Mouse (Mus musculus): ENCODE results near the gene Trpv2.

The Trpv2 gene

DNA sequence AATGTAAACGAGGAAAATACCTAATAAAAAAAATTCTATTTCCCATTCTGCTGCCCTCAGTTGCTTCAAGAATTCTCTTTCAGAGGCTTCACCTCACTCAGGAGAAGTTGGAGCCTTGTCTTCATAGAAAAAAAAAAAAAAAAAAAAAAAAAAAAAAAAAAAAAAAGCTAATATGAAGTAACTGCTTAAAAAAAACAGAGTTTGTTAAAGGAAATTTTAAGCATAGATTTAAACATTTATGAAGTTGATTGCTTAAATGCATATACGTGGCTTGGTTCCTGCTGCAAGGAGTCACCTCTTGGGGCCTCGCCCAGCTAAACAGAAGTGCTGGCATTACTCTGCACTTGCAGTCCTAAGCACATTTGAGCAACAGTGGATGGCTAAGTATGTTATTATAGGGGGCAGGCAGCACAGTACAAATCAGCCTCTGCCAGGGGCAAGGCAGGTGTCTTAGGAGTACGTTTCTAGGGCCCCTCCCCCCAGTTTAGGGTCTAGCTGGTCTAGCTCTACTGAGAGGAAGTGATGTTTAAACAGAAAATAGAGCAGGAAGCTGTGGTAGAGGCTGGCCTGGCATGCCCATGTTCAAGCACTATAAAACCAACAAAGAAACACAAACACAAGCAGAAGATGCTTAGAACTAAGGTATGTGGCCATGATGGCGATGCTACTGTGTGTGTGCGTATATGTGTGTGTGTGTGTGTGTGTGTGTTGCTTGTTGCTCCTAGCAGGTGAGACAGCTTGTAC lies at the start of gene Trpv2:
TSS of gene Trpv2 (plus strand) at position 528 of the 744 bp plus-strand sequence.
- no peak for DNase-seq

DNA sequence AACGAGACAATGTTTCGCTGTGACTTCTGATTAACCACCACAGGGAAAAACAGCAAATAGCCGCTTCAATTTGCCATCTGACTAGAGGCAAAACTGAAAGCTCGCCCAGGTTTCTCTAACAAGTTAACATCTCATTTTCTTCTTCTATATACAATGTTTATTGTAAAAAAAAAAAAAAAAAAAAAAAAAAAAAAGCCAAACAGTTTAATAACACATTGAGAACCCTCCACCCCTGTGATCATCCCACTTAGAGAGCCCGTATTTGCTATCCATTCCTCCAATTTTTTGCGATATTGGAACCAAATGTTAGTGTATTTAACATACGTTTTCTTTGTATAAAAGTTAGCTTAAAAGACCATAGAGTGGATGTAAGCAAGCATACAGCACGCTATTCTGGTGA lies 37.2 kb upstream of the Trpv2 start:
- DNase-seq = no peak

DNA sequence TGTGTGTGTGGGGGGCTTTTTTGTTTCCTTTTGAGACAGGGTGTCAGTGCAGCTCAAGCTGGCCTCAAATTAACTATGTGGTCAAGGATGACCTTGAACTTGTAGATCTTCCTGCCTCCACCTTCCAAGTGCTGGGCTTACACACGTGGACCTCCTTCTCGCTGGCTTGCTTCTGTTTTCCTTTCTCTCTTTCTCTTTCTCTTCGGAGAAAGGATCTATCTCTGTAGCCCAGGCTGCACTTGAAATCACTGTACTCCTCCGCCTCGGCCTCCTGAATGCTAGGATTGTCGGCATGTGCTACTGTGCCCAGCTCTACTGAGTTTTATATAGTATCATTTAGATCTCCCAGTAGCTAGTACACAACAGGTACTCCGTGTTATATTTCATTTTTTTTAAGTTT lies 36.7 kb upstream of the Trpv2 start:
- no peak for DNase-seq

DNA sequence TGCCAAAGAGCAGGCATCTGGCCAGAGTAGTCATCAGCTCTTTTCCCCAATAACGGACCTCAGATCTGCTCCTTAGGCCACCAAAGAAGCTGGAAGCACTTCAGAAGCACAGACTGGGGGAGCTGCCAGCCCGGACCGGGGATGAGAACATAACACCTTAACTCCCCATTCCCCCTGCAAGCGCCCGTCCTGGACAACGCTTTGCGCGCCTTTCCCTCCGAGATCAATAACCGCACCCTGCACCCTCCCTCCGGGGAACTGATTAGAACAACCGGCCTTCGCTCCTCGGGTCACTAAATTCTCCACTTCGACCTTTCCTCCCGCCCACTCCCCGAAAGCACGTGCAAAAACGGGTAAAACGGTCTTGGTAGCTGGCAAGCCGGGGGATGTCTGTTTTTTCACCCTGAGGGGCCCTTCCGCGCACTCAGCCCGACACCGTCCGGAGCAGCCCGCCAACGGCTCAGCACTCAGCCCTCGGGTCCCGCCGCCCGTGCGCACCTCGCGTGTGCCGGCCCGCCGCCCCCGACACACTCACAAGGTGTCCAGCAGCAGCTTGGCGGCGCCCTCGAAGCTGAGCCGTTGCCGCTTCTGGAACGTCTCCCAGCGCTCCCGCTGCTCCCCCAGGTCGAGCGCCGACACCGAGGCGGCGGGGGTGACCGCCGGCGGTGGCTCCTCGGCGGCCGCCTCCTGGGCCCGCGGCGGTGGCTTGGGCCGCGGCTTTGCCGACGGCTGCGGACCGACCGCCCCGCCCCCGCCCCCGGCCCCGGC lies 35.8 kb upstream of the Trpv2 start:
- peak; percentile 52 for DNase-seq

DNA sequence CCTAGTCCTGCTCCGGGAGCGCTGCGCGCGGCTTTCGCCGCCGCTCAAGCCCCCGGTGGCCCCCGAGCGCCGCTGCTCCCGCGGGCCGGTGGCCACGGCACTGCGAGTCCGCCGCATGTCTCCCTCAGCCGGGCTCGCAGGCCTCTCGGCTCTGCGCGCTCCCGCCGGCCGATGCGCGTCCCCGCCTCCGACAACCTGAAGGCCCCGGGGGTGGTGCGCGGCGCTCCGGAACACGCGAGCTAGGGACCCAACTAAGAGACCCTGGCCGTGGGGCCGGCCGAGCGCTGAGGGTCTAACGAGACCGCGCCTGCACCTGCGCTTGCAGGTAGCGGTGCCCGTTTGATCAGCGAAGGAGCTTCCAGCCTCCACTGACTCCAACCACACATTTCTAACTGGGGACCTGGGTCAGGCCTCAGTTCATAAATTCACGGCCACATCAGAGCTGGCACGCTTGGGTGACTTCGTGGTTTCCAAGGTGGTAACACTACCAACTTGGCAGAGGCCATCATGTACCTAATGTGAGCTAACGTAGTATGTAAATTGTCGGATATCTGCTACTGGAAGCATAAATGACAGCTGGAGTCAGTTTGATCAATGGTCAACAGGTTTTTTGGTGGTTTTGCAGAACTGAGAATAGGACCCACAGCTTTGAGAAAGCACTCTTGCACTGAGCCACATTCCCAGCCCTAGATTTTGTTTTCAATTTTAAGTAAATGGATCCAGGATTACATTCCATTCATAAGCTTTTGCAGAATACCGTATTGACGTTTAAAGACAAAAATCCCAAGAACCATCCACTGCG lies 35.0 kb upstream of the Trpv2 start, which contains the start of gene Cenpv:
TSS of gene Cenpv (minus strand) at position 173 of the 802 bp plus-strand sequence.
- DNase-seq = peak; percentile 79

DNA sequence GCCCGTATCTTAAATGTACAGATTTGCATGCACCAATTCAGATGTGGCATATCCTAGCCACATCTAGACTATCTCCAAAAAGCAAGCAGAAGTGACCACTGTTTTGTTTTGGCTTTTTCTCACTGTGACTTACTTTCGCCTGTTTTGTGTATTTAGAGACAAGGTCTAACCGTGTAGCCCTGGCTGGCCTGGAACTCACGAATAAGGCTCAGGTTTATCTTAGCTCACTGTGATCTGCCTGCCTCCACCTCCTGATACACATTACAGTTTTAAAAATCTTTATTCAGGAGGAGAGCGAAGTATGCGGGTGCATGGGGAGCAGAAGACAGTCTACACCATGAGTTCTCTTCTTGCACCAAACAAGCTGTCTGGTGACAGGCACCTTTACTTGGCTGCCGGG lies 34.1 kb upstream of the Trpv2 start:
- DNase-seq = no peak

DNA sequence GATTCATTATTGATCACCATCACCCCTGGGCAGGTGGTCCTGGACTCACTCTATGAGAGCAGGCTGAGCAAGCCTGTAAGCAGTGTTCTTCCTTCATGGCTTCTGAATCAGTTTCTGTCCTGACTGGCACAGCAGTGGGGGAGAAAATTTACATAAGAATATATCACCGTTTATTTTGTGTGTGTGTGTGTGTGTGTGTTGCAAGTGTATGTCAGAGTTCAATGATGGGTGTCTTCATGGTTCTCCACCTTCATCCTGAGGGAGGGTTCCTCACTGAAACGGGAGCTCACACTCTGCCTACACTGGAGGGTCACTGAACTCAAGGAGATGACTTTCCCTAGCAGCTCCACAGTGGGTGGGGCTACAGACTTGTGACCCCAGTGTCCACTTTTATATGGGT lies 33.3 kb upstream of the Trpv2 start:
- no peak for DNase-seq

DNA sequence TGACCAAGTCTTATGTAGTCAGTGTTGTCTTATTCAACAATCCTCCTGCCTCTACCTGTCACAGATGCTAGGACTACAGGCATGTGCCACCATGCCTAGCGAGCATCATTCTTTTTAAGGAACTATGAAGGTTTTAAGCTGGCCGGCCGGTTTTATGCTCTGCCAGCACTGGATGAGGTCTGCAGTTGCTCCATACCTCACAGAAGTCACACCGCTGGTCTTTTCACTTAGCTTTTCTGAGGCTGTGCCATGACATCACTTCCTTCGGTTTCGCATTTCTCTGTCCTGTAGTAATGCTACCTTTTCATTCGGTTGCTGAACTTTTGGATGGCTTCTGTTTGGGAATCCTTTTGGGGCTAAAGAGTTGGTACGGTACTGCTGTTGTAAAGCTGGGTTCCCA lies 32.7 kb upstream of the Trpv2 start:
- DNase-seq = no peak

DNA sequence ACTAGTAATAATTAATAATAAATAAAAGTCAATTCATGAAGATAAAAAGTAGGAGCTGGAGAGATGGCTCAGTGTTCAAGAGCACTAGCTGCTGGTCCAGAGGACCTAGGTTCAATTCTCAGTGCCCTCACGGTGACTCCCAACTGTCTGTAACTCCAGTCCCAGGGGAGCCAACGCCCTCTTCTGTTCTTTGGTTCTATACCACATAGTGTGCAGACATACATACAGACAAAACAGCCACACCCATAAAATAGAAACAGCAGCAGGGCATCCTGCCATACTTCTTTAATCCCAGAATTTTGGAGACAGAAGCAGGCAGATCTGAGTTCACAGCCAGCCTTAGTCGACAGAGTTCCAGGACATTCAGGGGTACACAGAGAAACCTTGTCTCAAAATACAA lies 30.3 kb upstream of the Trpv2 start:
- no peak for DNase-seq

DNA sequence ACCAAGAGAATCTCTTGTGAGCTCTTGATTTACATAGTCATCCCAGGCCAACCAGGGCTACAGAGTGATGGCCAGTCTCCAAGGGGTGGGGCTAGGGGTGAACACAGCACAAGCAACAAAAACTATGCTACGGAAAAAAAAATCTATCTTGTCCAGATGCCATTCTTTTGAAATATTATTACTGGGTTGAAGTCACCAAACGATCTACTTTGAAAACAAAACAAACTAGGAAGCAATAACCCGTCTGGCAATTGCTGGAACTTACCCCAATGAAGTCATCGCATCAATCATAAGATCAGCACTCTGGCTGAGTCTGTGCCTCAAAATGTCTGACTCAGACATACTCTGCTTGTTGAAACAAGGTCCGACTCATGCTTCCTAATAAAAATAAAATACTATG lies 24.5 kb upstream of the Trpv2 start:
- DNase-seq = peak; percentile 64

DNA sequence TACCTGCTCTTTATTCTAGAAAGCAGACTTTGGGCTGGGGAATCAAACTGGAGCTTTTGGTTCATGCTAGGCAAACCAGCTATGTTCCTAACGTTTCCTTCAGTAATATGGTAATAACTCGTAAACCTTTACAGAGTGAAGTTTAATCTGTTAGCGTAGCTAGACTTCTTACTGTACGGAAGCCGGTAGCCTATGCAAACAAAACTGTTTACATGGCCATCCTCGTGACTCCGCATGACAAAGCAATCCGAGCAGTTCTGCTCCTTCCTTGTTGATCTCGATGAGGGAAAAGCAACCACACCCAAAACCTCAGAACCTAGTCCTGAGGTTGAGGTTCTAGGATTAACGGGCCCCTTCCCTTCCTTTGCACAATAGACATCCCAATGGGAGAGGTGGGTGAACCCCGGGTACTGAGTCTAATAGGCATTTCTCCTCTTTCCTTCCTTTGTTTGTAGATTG lies 24.0 kb upstream of the Trpv2 start:
- peak; percentile 38 for DNase-seq

DNA sequence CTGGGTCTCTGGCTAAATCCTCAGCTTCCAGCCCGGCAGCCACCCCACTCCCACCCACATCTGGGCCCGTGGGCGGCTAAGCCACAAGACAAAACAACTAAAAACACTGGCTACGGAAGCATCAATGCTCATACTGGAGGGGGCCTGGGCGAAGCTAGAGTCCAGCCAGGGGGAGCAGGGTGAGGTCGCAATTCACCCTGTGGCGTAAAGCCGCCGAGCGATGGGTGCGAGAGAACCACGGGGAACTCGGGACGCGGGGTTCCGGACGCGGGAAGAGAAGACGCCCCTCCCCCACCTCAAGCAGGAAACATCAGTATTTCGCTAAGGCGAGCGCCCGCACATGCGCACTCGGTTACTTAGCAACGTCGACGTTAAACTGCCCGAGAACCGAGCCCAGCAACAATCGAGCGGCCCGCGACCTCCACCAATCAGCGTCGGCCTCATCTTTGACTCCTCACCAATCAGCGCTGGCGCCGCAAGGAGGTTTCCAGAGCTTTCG lies 23.5 kb upstream of the Trpv2 start, which contains the start of gene Ubb:
TSS of gene Ubb (plus strand) at position 445 of the 499 bp plus-strand sequence.
- peak; percentile 99 for DNase-seq

DNA sequence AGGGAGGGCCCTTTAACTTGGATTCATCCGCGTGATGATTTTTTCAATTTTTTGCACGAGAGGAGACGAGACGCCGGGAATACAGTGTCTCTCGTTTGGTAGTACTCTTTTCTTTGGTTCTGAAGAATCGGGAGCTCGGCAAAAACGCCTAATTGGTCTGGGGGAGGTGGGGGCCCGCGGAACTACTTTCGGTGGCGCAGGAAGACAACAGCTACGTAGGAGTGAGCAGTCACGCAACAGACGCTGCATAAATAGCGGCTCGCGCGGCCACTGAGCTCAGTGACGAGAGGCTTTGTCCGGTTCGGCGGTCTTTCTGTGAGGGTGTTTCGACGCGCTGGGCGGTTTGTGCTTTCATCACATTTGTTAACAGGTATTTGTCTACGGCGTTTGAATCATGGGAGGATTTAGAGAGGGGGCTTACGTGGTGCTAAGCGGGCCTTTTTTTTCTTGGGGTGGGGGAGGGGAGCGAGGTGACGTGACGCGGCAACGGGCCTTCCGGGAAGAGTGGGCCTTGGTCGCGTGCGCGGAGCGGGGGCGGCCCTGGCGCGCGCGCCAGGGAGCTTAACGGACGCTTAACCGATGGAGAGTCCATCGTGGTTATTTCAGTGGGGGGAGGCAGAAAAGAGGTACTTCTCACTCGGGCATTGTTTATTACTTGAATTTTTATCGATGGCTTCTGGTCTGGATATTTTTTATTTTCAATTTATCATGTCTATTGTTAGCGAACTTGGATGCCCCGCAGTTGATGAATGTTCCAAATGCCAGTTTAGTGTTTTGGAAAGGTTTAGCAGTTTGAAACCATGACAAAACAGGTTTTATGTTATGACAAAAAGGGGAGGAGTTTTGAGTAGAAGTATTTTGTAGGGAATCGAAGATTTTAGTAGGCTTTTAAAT lies 22.8 kb upstream of the Trpv2 start:
- DNase-seq = peak; percentile 89

DNA sequence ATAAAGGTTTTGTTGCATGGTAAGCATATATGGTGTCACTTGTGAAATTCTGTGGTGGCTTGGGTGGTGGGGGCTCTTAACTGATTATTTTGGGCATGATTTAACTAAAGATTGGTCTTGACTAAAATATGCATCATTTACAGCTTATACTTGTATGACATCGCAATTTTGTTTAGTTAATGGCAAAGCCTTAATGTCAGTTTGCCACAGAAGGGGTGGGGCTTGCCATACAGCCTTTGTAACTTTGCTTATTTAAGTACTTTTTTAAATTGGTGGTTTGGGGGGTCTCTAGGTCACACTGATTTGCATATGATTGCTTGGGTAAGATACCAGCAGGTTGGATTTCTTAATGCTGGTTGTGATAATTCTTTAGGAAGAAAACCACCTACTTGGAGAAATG lies 21.1 kb upstream of the Trpv2 start:
- no peak for DNase-seq

DNA sequence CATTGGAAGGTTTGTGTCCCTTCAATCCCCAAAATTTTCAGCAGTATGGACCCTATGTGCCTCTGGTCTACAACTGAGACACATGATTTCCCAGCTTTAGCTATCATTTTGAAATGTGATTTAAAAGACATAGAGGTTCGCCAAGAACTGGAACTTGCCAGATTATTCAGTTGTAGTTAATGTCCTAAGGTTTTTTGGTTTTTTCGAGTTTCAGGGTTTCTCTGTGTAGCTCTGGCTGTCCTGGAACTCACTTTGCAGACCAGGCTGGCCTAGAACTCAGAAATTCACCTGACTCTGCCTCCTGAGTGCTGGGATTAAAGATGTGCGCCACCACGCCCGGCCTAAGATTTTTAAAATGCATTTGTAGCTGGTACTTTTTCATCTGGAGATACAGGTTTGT lies 20.7 kb upstream of the Trpv2 start:
- DNase-seq = no peak

DNA sequence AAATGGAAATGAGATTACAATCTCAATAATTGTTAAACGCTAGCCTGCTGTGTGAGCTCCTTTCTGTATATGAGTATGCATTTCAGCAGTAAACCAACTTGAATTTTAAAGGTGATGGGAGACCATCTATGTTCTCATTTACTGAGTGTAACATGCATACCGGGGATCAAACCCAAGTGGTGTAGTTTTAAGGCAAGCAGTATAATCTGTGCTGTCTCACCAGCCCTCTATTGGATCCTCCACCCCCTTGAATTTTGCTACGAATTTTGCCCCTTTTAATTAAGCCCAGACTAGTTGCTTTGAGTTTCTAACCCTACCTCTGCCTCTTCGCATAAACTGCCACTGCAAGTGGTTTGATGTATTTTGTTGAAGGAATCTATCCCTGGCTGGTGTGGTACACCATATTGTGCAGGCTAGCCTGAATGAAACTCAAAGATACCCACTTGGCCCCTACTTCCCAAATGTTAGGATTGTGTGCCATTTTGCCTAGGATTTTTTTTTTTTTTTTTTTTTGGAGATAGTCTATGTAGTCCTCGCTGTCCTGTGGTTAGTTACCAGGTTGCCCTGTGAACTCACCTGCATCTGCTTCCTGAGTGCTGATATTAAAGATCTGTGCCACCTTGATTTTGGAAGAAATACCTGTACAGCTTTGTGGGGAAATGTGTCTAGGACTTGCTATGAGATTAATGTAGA lies 20.0 kb upstream of the Trpv2 start:
- no peak for DNase-seq

DNA sequence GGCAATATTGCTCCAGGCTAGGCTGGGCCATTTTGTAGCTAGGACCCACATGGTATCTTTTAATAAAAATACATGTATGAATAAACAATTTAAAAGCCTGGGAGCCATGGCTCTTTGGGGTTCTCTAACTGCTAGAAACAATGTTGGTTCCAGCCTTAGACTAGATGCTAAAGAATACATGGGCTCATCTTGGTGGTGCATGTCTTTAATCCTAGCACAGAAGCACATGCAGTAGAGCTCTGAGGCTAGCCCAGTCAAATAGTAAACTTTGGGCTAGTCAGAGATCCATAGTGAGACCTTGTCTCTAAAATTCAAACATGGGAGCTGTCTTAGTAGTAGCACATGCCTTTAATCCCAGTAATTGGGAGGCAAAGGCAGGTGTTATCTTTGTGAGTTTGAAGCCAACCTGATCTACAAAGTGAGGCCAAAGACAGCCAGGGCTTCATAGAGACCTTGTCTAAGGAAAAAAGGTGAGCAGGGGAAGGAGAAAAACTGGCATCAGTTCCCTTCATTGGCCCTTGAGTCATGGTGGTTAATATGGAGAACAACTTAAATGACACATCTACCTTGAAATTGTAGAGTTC lies 19.3 kb upstream of the Trpv2 start:
- DNase-seq = no peak

DNA sequence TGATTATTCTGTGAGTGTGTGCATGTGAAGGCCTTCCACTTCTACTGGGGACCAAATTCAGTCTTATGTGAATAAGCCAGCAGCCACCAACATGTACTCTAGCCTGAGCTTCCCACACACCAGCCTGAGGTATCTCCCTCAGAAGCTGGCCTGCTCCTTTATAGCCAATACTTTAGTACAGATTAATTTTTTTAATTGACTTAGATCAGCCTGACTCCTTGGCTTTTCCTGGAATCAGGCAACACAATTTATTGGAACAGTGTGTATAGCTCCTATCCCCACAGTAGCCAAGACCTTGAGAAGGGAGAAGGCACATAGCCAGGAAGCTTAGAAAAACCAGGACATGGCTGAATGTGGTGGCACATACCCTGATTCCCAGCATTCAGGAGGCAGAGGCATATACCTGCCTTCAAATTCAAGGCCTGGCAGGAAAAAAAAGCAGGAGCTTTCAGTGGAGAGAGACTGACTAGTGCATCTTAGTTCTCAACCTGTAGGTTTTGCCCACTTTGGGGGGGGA lies 18.3 kb upstream of the Trpv2 start:
- DNase-seq = no peak

DNA sequence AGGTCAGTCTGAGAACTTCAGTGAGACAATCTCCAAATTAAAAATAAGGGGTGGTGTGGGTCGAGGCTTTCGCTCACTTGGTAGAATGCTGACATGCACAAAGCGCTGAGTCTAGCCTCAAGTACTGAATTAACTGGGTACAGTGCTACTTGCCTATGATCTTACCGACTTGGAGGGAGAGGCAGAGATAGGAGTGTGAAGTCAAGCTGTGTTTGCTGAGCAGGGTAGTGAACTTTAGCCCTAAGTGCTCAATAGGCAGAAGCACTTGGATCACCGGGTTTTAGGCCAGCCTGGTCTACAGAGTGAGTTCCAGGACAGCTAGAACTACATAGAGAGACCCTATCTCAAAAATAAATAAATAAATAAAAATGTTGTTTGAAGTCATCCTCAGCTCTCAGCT lies 17.1 kb upstream of the Trpv2 start:
- no peak for DNase-seq

DNA sequence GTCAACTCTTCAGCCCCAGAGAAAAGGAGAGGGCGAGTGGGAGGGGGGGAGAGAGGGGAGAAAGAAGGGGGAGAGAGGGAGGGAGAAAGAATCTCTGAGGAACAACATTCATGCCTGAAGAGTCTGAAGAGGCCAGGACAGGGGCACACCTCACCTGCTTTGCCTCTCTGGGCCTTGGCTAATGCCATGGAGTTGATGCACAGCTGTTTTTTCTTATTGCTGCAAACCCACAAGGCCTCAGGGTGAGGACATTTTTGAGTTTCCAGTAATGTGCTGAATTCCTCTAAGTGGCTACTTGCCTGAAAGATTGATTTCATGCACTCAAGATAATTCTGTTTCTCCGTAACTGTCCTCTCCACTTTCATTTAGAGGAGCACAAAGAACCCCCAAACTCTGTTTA lies 16.1 kb upstream of the Trpv2 start:
- DNase-seq = no peak

Data from cerebellum, adult 11 months (tissue).